Mouse (Mus musculus) heart, adult 18-20 months (tissue): ENCODE results near the gene Etv6. TPM values are rescaled to one million over a fixed set of nuclear protein-coding genes. Genes with fewer than 3 reads are reported as not detected.

Experiments used
- DNase-seq, 2 experiments: peaks; one replicate each; pipeline ENCODE4 v3.0.0; 2021 to 2022; ENCODE audit warnings: mixed read lengths in 1 of 2
- total RNA-seq, 2 experiments: library from RNA; stranded (reverse); gene quantifications; 2 replicates each; pipeline ENCODE4 v1.2.3; 2021

Etv6 gene
- total RNA-seq, 2 experiments from 2014 or later, result 11.3 to 12.1 TPM

GRCm38 (mm10) chr6:134171906-134172728 lies 136.6 kb downstream of the Etv6 start:
- peak; percentile 39 to 50 for DNase-seq

DNA sequence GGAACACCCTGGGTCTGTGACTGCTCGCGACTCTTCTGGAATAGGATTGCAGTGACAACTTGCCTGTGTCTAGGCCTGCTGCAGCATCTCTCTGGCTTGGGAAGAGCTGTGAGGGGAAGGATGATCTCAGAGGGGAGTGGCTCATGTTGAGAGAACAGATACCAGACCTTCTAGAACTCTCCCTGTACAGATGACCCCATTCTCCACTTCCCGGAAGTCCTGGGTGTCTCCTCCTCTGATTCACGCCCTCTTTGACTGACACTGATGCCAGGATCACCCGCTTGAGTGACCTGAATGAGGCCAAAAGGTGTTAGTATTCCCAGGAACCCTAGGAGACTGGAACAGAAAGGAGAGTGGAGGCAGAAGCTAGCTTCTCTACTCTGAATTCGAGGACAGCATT lies 137.9 kb downstream of the Etv6 start:
- DNase-seq, result peak; percentile 39 to 59

GRCm38 (mm10) chr6:134175059-134175458 lies 139.6 kb downstream of the Etv6 start:
- DNase-seq, result no peak

GRCm38 (mm10) chr6:134177196-134177595 lies 141.7 kb downstream of the Etv6 start:
- no peak for DNase-seq

GRCm38 (mm10) chr6:134182301-134182948 lies 146.9 kb downstream of the Etv6 start:
- peak; percentile 51 to 55 for DNase-seq

- DNase-seq, result no peak
Observed at GRCm38 (mm10) chr6:134183592-134184342, 148.3 kb downstream of the Etv6 start.

DNA sequence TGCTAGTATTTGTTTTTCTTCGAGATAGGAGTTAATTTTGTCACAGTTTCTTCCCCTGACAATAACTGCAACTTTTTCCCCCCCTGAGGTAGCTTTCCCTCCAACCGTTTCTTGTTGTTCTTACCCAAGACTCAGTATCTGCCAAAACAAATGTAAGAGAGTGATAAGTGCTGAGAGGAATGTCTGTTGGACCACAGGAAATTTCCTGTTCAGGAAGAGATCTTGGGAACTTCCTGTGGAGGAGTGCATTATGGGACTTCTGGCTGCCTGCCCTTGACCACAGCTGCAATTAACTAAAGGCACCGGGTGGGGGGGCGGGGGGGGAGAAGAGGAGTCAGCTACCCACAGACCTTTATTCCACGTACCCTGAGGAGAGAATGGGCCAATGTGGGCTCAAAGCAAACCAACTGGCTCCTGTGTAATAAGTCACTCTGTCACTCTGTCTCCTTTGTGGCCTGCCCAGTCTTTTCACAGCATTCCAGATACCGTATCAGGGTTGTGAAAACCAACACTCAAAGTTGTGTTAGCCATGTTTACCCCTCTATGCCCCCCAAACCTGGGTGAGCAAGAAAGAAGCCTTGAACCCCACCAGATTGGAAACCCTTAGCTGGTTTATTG lies 150.9 kb downstream of the Etv6 start:
- DNase-seq, result peak; percentile 85 to 89

DNA sequence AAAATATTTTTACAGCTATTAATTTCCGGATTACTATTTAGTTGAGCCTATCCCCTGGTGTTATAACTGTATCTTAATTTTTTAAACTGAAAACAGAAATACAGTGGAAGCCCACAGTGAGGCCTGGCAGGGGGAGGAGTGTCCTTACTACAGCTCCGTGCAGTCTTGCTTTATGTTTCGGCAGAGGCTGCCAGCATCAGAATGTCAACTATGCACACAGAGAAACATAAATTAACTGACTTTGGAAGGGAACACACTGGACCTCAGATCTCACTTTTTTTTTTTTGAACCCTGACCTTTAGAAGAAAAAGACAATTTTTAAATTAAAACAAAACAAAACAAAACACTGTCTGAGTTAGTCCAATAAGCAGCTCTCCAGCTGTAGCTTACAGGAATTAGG lies 153.2 kb downstream of the Etv6 start:
- no peak for DNase-seq

DNA sequence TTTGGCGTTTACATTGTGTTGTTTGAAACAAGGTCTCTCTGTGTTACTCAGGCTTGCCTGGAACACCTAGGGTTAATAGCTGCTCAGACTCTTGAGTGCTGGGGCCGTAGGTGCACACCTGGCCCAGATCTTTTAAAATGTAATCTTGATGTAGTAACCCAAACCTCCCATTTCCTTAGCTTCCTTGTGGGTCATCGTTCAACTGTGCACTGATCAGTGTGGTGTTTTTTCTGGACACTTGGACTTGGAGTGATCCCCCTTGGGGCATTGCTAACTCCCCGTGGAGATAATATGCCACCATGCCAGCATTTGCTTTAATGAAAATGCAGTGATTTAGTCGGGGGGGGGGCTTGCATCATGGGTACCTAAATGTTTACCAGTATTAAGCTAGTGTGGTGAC lies 153.7 kb downstream of the Etv6 start:
- DNase-seq, result no peak

GRCm38 (mm10) chr6:134189575-134190132 lies 154.2 kb downstream of the Etv6 start:
- peak; percentile 54 to 81 for DNase-seq

GRCm38 (mm10) chr6:134190597-134191278 lies 155.2 kb downstream of the Etv6 start:
- DNase-seq, result no peak

DNA sequence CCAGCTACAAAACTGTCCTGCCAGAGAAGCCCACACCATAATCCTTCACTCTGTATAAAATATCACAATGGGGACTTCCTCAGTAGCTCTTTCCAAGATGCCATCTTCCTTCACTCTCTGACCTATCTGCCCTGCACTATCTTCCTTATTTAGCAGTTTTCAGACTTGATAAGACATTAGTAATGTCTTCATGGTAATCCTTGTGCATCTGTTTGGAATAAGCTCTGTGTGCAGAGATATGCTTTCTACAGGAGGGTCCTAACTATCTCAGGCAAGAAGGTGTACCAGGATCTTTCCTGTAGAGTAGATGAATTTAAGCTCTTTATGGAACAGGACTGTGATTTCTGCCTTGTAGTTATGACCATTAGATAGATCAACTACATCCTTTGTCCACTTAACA lies 157.2 kb downstream of the Etv6 start:
- DNase-seq, result no peak

DNA sequence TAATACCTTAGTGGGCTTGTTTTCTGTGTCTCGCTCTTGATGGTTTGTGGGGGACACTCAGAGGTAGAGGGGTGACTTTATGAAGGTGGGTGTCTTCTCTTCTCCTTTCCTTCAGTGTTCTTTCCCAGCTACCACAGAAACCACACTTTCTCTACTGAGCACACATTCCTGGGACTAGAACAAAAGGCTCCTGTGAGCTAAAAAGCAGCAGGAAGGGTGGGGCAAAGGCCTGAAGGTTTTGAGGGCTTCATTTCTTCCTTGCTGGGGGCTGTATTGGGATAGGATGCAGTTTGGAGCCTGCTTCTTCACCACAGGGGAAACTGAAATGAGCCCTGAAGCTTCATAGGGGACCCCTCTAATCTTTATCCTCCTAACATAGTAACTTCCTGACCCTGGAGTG lies 164.4 kb downstream of the Etv6 start:
- no peak for DNase-seq

- peak; percentile 48 for DNase-seq
Observed at GRCm38 (mm10) chr6:134200577-134200976, 165.1 kb downstream of the Etv6 start.

DNA sequence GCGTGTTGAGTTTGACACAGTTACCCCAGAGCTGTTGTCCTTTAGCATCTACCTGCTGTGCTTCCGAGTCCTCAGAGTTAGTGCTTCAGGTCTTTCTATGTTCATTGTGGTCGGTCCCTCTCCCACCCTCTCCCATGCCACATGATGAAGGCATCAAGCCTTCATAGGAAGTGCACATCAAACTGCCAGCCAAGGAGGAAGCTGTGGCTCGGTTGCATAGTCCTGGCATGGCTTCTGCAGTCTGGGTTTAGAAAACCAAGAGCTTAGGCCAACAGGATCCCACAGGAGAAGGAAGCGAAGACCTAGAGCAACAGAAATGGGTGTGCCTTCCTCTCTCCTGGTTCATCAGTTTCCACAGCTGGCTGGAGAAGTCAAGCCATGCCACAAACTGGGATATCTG lies 166.7 kb downstream of the Etv6 start:
- peak in 1 of 2 experiments; percentile 40 for DNase-seq

DNA sequence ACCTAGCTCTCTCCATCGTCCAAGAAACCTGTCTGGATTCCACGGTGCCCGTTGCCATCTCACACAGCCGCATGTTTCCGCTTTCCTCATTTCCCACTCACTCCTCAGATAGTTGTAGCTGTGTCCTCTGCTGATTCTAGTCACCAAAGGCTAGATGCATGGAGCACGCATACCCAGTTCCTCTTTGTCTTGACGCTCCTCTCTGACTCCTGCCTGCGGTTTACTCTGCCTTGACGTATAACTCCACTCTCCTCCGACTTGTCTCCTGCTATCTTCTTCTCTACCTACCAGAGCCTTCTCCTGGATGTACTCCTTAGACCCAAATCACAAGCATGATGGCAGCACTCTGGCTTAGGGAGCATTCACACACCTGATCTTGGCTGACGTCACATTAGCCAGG lies 169.7 kb downstream of the Etv6 start:
- no peak for DNase-seq

GRCm38 (mm10) chr6:134205726-134206125 lies 170.2 kb downstream of the Etv6 start:
- DNase-seq, result no peak

GRCm38 (mm10) chr6:134206251-134206650 lies 170.8 kb downstream of the Etv6 start:
- DNase-seq, result no peak

DNA sequence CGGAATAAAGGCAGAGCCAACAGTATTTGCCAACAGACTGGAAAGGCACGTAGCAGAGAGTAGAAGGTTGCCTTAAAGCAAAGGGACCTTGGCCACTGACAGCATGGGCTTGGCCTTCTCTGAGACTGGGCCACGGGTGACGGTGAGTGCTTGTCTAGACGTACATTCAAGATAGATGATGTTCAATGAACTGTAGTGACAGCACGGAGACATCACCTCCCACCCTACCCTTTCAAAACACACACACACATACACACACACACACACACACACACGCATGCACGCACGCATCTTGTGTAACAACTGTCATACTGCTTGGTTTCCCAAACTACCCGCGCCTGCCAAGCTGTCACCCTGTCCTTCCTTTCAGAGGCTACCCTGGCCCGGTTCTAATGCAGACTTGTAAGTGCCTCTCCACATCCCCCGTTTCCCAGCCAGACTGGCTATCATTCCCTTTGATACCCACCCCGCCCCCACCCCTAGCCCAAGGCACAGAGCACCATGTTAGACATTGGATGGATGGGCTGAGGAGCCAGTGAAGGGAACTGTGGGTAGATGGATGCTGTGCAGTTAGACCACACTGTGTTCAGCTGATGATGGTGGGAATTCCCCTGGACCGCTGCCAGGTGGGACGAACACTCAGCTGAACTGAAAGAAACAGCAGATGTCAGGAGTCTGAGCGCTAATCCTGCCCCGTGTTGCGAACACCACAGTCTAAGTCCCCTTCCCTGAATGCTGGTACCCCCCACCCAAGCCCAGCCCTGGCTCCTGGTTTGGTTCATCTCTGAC lies 172.1 kb downstream of the Etv6 start:
- DNase-seq, result peak; percentile 55 to 70

DNA sequence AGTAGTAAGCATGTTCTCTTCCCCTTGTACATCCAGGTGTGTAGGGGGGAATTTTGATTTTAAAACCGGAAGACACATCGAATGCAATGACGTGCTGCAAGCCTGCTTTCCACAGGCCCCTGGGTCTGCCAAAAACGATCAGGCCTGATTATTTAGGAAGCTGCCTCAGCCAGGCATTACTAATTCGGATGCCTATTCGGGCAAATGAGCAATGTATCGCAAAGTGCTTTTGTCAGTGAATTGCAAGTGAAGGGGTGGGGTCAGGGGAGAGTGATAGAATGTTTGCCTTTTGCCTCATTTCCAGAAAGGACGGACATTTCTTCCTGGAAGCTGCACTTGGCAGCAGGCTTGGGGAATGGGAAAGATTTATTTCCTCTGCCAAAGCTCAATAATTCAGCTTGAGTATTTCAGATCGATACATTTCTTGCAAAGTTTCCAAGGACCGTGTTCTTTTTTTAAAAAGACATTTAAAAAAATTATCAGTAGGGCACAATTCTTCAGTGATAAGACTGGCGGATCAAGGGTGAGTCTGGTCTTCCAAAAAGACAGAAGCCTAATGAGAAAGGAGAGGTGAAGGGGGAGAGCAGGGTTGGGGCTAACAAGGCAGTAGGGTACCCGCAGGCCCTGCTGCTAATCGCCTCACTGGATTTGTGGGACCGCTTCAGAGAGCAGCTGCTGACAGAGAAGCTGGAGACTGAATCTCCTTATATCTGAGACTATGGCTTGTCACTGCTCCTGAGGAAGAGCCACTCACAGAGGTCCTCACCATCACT lies 172.9 kb downstream of the Etv6 start:
- DNase-seq, result peak; percentile 34 to 45
